Mouse (Mus musculus) T-helper 17 cell (primary cell): ENCODE results near the gene Traf2.

Experiments
- in situ Hi-C, 2 experiments: fragments of 300-600 bp; cut with MboI, MseI; formaldehyde crosslinking; loops; 1 replicate in 1 of 2; 2 replicates in 1 of 2; pipeline ENCODE4 v1.15.1; 2025; ENCODE audit warnings: high pct_unique_total_duplicates in 2 of 2

Gene Traf2

DNA sequence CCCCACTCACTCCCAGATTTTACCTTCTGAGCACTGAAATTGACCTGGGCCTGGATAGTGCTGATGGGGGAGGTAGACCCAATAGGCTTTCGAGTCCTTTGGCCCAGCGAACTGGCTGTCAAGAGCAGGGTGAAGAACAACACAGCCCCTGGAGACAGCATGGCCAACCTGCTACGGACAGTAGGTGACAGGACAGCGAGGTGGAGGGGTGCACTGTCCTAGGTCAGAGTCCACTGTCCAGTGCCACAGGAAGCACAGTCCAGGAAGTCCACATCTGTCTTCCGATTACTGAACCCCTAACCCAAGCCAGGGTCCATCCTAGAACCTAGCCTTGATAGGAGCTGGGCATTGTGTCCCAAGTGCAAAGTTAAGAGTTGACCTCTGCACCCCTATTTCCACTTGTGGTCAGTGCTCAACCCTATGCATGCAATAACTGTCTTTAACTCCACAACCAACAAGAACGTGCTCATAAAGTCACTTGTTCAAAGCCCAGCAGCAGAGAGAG, 46.6 kb downstream of the Traf2 start:
- in situ Hi-C loops: loop anchor here in 1 of 2 experiments (5.0 kb wide), 1 partner anchor 77 kb away; the partner anchor contains the start of gene Phpt1

DNA sequence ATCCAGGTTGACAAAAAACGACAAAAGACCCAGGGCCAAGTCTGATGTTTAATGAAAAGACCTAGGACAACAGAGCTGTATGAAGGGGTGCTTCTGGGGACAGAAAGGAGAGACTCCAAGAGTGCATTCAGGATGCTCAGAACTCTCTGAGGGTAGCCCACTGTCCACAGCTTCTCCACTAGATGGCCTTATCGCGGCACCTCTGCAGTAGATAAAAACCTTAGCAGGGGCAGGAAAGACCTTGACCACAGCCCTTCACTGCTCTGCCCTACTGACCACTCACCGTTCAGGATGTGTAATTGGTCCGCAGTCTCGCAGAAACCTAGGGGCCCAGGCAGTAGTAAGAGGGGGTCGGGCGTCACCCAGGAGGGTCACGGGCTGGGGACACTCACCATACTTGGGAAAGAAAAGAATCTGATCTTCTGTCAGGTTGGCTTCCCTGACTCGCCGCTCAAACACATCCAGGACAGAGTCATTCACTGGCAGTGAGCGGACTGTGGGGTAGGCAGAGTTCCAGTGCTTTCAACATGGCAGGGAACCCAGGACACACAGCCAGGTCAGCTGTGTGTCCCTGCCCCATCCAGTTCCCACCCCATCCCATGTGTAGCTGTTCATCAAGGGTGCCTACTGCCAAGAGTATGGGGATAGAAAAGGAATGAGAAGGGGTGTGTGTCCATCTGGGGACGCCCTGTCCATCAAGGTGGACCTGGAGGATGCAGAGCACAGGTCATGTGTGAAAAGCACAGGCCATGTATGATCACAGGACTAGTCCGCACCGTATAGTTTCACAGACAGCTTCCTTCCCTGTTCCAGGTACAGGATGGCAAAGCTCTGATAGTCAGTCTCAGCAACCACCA, 47.9 kb downstream of the Traf2 start:
- in situ Hi-C loops: no loop called here

DNA sequence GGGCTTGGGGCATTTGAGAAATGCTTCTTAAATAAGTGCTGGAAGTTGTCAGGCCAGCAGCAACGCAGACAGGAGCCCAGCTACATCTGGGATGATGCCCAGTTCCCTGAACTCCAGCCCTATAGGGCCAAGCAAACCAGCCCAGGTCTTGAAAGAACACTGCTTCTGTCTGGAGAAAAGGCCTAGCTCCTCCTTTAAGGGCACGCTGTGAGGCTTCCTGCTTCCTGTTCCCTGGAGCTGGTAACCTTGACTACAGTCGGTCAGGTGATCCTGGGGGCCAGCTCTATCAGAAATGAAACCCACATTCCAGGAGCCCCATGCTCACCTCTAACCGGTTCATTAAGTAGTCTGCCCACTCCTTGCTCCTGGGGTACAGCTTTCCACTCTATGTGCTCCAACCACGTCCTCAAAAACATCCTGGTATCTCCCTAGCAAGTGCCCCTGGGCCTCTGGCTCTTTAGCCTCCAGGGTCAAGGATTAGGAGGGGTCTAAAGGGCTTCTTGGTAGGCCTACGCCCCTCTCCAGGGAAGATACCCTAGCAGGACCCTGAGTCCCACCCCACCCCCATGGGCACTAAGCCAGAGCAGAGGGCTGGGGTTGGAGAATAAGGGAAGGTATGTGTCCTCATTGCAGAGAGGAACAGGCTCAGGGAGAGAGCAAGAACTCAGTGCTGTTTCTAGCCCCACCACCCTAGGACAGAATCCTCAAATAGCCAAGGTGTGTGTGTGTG, 48.7 kb downstream of the Traf2 start:
- in situ Hi-C loops: no loop called here

DNA sequence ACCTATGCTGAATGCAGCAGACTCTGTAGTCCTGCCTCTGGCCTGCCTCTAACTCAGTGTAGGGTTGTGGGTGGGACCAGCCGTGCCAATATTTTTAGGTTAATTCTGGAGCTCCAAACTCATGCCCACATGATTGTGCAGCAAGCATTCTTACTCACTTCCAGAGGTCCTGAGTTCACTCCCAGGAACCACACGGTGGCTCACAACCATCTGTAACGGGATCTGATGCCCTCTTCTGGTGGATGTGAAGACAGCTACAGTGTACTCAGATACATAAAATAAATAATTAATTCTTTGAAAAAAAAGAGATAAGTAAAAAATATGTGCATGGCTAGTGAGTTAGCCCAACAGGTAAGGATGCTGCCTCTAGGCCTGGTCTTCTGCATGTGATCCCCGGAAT, 50.3 kb downstream of the Traf2 start:
- in situ Hi-C loops: no loop called here

DNA sequence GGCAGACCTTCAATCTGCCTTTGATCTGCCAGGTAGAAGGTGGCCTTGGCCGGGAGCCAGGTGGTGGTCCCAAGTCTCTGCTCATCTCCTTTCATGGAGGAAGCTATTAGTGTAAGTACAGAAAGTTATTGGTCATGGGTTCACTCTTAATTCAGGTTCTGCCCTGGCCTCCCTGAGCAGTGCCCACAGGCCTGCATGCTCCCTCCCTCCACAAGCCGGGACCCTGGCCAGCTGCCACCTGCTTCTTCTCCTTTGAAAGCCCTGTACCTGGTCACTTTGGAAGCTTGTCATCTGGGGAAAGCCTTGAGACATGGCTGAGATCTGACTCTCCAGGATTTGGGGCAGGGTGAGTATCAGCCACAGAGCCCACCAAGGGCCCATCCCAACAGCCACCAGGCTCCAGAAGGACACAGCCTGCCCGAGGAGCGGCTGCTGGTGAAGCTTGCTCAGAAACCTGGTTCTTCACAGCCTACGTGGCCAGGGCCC, 53.2 kb downstream of the Traf2 start, which contains the start of gene Lcn12:
Gene Lcn12, minus strand, starts transcription at position 436 of the 486 bp plus-strand sequence.
- in situ Hi-C loops: no loop called here

DNA sequence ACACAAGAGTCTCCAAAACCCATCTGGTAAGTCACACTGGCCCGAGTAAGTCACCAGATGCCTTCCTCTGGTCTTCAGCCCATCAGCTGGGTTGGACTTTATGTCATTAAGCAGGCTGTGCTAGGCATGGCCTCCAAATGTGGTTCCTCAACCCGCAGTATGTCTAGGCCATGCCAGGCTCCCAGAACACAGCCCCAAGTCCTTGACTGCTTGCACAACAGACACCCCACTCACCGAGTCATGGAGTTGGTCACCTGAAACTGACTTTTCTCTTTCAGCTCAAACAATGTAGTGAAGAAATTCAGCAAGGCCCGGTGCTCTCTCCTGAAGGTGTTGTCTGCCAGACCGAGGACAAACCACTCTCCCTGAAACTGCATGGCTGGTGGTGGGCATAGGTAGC, 53.8 kb downstream of the Traf2 start:
- in situ Hi-C loops: no loop called here

DNA sequence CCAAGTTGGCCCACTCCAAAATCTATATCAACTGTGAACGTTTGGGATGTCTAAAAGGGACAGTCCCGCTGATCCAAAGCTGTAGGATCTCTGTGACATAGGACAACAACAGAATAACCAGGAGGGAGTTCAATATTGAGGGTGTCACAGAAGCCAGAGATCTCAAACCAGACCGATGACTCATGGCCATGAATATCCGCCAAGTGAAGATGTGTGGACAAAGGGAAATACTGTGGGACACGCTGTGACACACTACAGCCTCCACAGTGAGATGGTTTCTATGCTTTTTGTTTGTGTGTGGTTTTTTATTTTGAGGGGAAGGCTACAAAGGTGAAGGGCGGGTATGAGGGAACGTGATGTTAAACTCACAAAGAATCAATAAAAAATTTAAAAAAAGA, 58.1 kb downstream of the Traf2 start:
- in situ Hi-C loops: no loop called here

DNA sequence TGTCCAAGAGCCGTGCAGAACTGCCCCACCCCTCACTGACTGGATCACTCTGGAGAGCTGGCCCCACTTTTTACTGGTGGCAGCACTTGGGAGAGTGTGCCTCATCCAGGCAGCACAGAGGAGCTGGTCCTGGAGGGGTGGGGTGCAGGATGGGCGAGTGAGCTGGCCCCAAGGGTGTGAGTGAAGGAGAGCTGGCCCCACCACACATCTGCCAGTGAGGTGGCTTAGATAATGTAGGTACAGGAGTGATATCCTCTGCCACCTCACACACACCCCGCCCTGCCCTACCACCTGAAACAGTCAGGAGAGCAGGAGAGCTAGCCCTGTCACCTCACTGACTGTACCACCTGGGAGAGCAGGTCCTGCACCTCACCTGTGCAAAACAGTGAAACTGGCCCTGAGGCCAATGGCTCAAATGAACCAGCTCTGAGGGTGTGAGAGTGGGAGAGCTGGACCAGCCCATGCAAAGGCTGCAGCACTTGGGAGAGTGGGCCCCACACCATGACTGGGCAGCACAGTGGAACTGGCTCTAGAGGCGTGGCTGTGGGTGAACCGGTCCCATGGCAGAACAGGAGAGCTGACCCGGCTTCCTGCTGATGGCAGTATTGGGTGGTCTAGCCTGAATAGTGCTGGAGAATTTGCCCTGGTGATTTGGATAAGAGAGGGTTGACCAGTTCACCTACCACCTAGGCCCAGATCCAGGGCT, 58.6 kb downstream of the Traf2 start:
- in situ Hi-C loops: no loop called here

DNA sequence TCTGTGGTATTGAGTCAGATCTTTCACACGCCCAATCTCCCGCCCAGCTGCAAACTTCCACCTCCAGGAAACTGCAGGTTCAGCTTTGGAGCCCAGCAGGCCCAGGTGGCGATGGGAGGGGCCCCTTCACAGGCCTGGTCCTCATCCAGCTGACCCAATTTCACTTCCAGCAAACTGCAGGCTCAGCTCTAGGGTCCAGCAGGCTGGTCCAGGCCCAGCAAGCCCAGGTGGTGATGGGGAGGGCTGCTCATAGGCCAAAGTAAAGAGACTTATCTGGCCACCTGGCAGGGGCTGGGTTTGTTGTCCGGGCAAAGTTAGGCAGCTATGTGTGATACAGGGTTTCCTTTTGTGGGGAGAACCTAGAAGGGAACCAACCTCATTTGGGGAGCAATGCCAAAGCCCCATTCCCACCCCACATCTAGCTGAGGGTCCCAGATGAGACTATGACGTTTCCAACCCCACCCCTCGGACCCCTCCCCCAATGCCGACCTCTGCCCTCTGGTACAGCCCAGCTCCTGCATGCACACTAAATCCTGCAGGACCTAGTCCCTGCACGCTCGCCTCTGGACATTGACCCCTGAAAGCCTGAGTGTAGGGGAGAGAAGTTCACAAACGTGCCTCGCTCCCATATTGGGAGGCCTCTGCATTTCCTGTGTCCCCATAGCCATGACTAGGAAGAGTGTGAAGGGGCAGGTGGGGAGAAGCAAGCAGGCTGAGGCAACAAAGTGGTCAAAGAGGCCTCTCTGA, 61.7 kb downstream of the Traf2 start:
- in situ Hi-C loops: loop anchor here in 1 of 2 experiments (5.0 kb wide), 1 partner anchor 53 kb away; no protein-coding TSS in a partner anchor

DNA sequence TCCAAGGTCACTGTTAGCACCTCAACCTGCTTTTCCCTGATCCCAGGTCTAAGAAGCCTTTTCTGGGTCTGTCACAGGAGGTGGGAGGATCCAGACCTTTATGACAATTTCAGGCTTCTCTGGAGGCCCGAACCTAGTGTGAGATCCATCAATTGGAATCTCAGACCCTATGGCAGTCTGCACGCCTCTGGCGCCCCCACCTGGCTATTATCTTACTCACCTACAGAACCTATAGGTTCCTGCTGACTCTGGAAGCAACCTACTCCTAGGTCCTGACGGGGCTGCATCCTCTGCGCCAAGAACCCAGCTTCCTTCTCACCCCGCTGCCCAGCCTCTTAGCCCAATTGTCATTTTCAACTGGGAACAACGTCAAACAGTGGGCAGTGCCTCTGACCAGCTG, 63.8 kb downstream of the Traf2 start:
- in situ Hi-C loops: loop anchor here in 1 of 2 experiments (5.0 kb wide), 1 partner anchor 51 kb away; no protein-coding TSS in a partner anchor

DNA sequence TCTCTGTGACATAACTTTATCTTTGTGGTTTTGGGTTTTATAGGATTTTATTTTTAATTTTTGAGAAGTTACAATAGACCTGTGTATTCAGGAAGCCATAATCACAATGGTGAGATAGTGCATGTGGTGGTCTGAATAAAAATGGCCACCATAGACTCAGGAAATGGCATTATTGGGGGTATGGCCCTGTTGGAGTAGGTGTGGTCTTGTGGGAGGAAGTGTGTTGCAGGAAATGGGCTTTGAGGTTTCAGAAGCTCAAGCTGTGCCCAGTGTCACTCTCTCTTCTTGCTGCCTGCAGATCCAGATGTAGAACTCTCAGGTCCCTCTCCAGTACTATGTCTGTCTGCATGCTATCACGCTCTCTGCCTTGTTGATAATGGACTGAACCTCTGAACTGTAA, 66.2 kb downstream of the Traf2 start:
- in situ Hi-C loops: loop anchor here in 1 of 2 experiments (5.0 kb wide), 1 partner anchor 48 kb away; no protein-coding TSS in a partner anchor

DNA sequence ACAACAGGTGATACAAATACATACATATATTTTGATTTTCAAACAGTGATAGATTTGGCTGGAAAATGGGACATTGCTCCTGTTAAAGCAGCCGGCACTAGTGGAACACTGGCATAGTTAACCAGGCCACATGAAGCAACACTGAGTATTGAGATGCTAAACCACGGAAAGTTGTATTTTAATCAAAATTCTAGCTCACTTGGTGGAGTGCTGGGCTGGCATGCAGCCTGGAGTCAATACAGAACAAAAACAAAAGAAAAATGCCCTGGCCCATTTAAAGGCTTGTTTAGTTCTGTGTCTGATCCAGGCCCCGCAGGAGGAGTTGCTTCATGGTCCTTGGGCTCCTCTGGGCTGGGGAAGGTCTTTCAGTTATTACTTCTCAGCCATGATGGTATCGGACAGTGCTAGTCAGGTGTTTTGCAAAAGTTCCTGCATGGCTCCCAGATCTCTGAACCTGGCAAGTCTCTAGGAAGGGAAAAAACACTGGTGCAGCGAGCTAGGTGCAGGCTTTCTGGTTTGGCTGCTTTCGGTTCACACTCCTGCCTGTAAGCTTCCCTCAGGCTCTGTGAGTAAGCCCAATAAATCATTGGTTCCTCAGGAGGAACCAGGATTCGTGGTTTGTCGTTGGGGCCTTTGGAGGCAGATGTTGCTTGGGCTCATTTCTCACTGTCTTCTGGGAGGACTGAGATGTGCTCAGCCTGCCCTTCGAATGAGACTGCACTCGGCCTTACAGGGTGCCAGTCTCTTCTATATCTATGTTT, 67.0 kb downstream of the Traf2 start:
- in situ Hi-C loops: loop anchor here in 1 of 2 experiments (5.0 kb wide), 1 partner anchor 47 kb away; no protein-coding TSS in a partner anchor

DNA sequence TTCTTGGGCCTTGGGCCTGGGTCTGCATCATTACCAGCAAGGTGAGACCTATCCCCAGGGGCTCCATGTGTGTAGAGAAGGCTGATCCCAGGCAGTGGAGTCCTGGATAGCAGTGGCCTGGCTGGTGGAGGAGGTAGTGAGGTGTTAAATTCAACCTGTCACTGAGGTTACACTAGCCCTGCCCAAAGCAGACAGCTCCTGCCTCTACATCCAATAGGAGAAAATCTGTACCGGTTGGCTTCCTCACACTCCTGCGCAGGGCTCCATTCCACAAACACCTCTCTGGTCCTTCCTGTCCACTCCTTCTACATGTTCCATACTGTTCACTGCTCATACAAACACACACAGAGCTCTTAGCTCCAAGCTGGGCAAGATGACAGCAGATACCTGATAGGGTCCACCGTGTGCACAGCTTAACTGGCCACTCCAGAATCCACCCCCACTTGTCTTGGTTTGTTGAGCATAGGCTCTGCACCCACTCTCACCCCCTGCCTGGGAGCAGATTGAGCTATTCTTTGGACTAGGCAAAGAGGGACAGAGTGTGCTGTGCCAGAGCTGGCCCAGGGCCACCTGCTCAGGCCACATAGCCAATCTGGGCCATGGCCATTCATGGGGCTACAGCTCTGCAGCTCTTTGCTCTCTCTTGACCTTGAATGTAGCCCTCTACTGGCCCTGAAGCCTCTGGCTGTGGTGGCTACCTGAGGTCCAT, 68.6 kb downstream of the Traf2 start:
- in situ Hi-C loops: no loop called here

DNA sequence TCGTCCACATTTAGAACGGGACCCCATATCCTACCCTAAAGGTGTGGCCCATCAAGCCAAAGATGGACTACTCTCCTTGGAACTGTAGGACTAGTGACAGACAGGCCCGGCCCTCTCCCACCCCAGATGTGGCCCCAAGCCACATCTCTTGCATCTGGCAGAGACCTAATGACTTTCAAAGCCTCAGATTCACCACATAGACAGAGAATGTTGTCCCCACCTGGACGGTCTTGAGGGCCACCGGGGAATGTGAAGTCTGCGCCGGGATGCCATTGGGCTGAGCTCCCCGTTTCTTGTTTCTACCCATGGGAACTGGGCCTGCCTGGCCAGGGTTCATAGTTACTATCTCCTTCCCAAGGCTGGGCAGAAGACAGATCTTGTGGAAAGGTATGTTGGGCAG, 69.2 kb downstream of the Traf2 start:
- in situ Hi-C loops: no loop called here

DNA sequence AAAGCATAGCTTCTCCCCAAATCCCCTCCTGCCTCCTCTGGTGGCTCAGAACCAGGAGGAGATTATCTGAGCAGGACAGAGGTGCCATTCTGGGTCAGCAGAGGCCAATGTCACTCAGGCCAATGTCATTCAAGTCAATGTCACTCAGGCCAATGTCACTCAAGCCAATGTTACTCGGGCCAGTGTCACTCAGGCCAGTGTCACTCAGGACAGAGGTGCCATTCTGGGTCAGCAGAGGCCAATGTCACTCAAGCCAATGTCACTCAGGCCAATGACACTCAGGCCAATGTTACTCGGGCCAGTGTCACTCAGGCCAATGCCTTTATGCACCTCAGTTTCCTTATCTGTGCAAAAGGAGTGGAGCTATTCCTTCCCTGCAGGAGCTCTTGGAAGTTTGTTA, 74.2 kb downstream of the Traf2 start:
- in situ Hi-C loops: no loop called here

DNA sequence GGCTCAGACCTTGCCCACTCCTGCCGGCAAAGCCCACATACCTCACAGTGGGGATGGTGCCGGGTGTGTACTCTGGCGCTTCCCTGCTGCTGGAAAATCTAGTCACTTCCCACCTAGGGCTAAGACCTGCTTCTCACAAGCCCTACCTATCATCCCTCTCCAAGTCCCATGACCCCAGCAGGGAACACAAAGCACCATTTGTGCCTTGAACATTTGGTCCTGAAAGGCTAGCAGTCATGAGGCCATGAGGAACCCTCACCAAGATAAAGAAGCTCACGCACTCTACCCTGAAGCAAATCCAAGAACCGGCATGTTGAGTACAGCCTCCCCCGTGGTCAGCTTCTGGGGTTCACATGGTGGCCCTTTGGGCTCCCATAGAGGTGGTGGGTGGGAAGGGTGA, 76.8 kb downstream of the Traf2 start, which contains the start of gene Ptgds:
Gene Ptgds, minus strand, starts transcription at position 78 of the 400 bp plus-strand sequence.
- in situ Hi-C loops: no loop called here

DNA sequence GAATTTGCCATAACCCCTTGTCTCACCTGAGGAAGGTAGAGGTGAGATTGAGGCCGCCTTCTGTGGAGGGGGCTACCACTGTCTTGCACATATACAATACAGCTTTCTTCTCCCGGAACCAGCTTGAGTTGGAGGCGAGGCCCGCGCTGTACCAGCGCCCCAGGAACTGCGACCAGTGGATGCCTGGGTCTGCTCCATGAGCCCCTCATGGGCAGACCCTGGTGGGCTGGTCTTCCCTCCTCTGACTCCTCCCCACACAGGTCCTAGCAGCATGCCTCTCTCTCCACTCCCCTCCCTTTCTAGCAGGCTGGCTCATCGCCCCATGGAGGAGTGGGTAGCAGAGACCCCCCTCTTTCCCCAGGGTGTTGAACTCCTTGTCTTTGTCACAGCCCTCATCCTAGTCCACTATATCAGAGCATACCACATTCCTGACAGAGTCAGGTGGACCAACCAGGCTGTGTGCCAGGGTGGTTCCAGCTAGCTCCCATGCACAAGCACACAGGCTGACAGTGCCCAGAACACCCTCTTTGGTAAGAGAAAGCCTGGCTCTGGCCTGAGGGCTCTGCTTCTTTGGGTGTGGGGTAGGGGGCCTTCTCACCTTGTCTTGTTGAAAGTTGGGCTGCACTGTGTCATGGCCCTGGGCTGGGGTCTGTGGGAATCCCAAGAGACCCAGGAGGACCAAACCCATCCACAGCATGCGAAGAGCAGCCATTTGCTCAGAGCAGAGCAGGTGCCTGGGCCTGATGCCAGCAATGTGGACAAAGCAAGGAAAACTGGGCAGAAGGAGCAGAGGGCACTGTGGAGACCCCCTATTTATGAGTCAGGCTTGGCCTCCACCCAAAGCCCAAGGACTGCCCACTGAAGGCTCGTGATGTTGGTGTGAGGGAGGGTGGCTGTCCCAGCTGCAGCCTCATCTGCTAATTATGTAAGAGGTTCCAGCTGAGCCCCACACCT, 77.5 kb downstream of the Traf2 start:
- in situ Hi-C loops: no loop called here
